Mouse (Mus musculus) stomach, embryonic 16.5 days (tissue): Measurements from ENCODE around the gene Rnf39. TPM values are rescaled to one million over a fixed set of nuclear protein-coding genes. Genes with fewer than 3 reads are reported as not detected.

Experiments
- ATAC-seq: fragments of 200-750 bp; cut with Nextera tagmentation; 2 replicates; pipeline ENCODE4 v1.8.0; 2017; ENCODE audit warnings: moderate number of reproducible peaks, moderate TSS enrichment; ENCODE audit not compliant: insufficient read depth, low FRiP score
- H3K27ac ChIP-seq: fragments of 300-500 bp; sonication (generic); 2 replicates; pipeline ENCODE4 v1.5.1; 2014; ENCODE audit warnings: low read length
- H3K27me3 ChIP-seq: fragments of 300-500 bp; sonication (generic); 2 replicates; pipeline ENCODE4 v1.6.1; 2014; ENCODE audit warnings: low read length, control low read depth, mixed read lengths; ENCODE audit not compliant: control insufficient read depth, insufficient read depth
- H3K36me3 ChIP-seq: fragments of 300-500 bp; sonication (generic); 2 replicates; pipeline ENCODE4 v1.6.1; 2014; ENCODE audit warnings: low read length; ENCODE audit not compliant: control insufficient read depth, insufficient read depth
- H3K4me1 ChIP-seq: fragments of 300-500 bp; sonication (generic); 2 replicates; pipeline ENCODE4 v1.6.1; 2014; ENCODE audit warnings: low read length, control low read depth, mixed read lengths; ENCODE audit not compliant: control insufficient read depth, insufficient read depth
- H3K4me2 ChIP-seq: fragments of 300-500 bp; sonication (generic); 2 replicates; pipeline ENCODE4 v1.6.1; 2014; ENCODE audit warnings: low read depth, low read length, mixed read lengths
- H3K4me3 ChIP-seq: fragments of 300-500 bp; sonication (generic); replicated peaks from 2 replicates; pipeline ENCODE4 v1.5.1; 2014; ENCODE audit warnings: mild to moderate bottlenecking, low read length
- H3K9ac ChIP-seq: fragments of 300-500 bp; sonication (generic); 2 replicates; pipeline ENCODE4 v1.6.1; 2014; ENCODE audit warnings: low read length
- H3K9me3 ChIP-seq: fragments of 300-500 bp; sonication (generic); replicated peaks from 2 replicates; pipeline ENCODE4 v1.6.1; 2016; ENCODE audit warnings: low read length, control low read depth; ENCODE audit not compliant: control insufficient read depth
- WGBS: fragments of 180-500 bp; shearing (Covaris S2); extraction: QIAGEN DNeasy Blood & Tissue Kit; methylation state at CpG from one replicate; pipeline ENCODE4 v1.1.7; 2014; 5-methylcytosine and 5-hydroxymethylcytosine counted together
- polyA plus RNA-seq: library from polyadenylated mRNA; unstranded; fragments of >200 nt; fragmentation: Nextera tagmentation; extraction: Ambion mirVana; gene quantifications from 2 replicates; pipeline ENCODE4 v1.2.1, GENCODE M21; 2015

The Rnf39 gene
- 3.4 and 5.9 TPM in 2 replicates for polyA plus RNA-seq

GRCm38 (mm10) chr17:36942791-36943471 is at the start of gene Rnf39:
Gene Rnf39 (plus strand): TSS chr17:36942918.
- Histone ChIP-seq H3K27ac (no peak within 1 kb of the TSS), H3K4me1 (peaks cover 6% of the 10 kb centered on the region; the same call in 1 of the 2 replicates), H3K4me2 (peak within 1 kb of the TSS; percentile 80), H3K9me3 (no peaks in the 10 kb centered on the region), H3K27me3 (peaks cover 31% of the 10 kb centered on the region), H3K9ac (peak within 1 kb of the TSS; percentile 56), H3K4me3 (peak within 1 kb of the TSS; percentile 47), H3K36me3 (no peaks in the 10 kb centered on the region)
- WGBS: 2% methylated on average over 58 of the region's 59 CpGs
- peak; percentile 9; the same call in 1 of the 2 replicates for ATAC-seq

- no peaks in the 10 kb centered on the region for H3K4me1 ChIP-seq
- no peak overlapping the region for H3K4me2 ChIP-seq
- no peaks in the 10 kb centered on the region for H3K36me3 ChIP-seq
- no peak overlapping the region for H3K27ac ChIP-seq
- no peaks in the 10 kb centered on the region for H3K9me3 ChIP-seq
- H3K27me3 ChIP-seq: no peaks in the 10 kb centered on the region
- H3K9ac ChIP-seq: no peak overlapping the region
- WGBS: 48% methylated on average over 5 of the region's 5 CpGs
- ATAC-seq: no peak
- no peak overlapping the region for H3K4me3 ChIP-seq
These were observed 49.3 kb upstream of the Rnf39 start for GRCm38 (mm10) chr17:36893387-36893786.

GRCm38 (mm10) chr17:36896583-36896982 is 46.1 kb upstream of the Rnf39 start:
- H3K27me3 ChIP-seq: no peaks in the 10 kb centered on the region
- H3K4me3 ChIP-seq: no peak overlapping the region
- 76% methylated on average over 1 of the region's 1 CpGs for WGBS
- no peaks in the 10 kb centered on the region for H3K9me3 ChIP-seq
- no peaks in the 10 kb centered on the region for H3K36me3 ChIP-seq
- H3K4me2 ChIP-seq: no peak overlapping the region
- no peak overlapping the region for H3K9ac ChIP-seq
- no peaks in the 10 kb centered on the region for H3K4me1 ChIP-seq
- H3K27ac ChIP-seq: no peak overlapping the region
- ATAC-seq: no peak

- no peak overlapping the region for H3K9ac ChIP-seq
- H3K27me3 ChIP-seq: no peaks in the 10 kb centered on the region
- no peaks in the 10 kb centered on the region for H3K9me3 ChIP-seq
- no peaks in the 10 kb centered on the region for H3K36me3 ChIP-seq
- H3K27ac ChIP-seq: no peak overlapping the region
- peak; percentile 67; the same call in 1 of the 2 replicates for ATAC-seq
- H3K4me1 ChIP-seq: no peaks in the 10 kb centered on the region
- no peak overlapping the region for H3K4me3 ChIP-seq
- no peak overlapping the region for H3K4me2 ChIP-seq
These were observed 45.7 kb upstream of the Rnf39 start for GRCm38 (mm10) chr17:36897065-36897464.

- no peak for ATAC-seq
- Histone ChIP-seq H3K4me1 (no peaks in the 10 kb centered on the region), H3K9me3 (no peaks in the 10 kb centered on the region), H3K9ac (no peak within 1 kb of the TSS), H3K36me3 (no peaks in the 10 kb centered on the region), H3K4me3 (no peak within 1 kb of the TSS), H3K27ac (peak within 1 kb of the TSS; percentile 50), H3K27me3 (no peaks in the 10 kb centered on the region), H3K4me2 (no peak within 1 kb of the TSS)
- WGBS: 54% methylated on average over 6 of the region's 6 CpGs
These were observed 45.0 kb upstream of the Rnf39 start, which contains the start of gene Trim31 for GRCm38 (mm10) chr17:36897552-36898205. Gene Trim31 (plus strand): TSS chr17:36898118.

GRCm38 (mm10) chr17:36899376-36899775 is 43.3 kb upstream of the Rnf39 start:
- no peaks in the 10 kb centered on the region for H3K4me1 ChIP-seq
- H3K36me3 ChIP-seq: no peaks in the 10 kb centered on the region
- no peak overlapping the region for H3K4me2 ChIP-seq
- H3K27me3 ChIP-seq: no peaks in the 10 kb centered on the region
- no peak overlapping the region for H3K4me3 ChIP-seq
- H3K27ac ChIP-seq: no peak overlapping the region
- H3K9me3 ChIP-seq: no peaks in the 10 kb centered on the region
- ATAC-seq: no peak
- 83% methylated on average over 4 of the region's 4 CpGs for WGBS
- no peak overlapping the region for H3K9ac ChIP-seq

GRCm38 (mm10) chr17:36900001-36900400 is 42.7 kb upstream of the Rnf39 start:
- H3K4me2 ChIP-seq: no peak overlapping the region
- no peaks in the 10 kb centered on the region for H3K36me3 ChIP-seq
- H3K9ac ChIP-seq: no peak overlapping the region
- no peak for ATAC-seq
- H3K9me3 ChIP-seq: no peaks in the 10 kb centered on the region
- 75% methylated on average over 5 of the region's 5 CpGs for WGBS
- H3K27me3 ChIP-seq: no peaks in the 10 kb centered on the region
- H3K4me1 ChIP-seq: no peaks in the 10 kb centered on the region
- H3K27ac ChIP-seq: no peak overlapping the region
- H3K4me3 ChIP-seq: no peak overlapping the region

- no peak overlapping the region for H3K4me2 ChIP-seq
- WGBS: 35% methylated on average over 1 of the region's 1 CpGs
- no peaks in the 10 kb centered on the region for H3K4me1 ChIP-seq
- H3K4me3 ChIP-seq: no peak overlapping the region
- H3K27me3 ChIP-seq: no peaks in the 10 kb centered on the region
- H3K9me3 ChIP-seq: no peaks in the 10 kb centered on the region
- H3K36me3 ChIP-seq: no peaks in the 10 kb centered on the region
- H3K9ac ChIP-seq: no peak overlapping the region
- H3K27ac ChIP-seq: no peak overlapping the region
- ATAC-seq: no peak
These were observed 42.0 kb upstream of the Rnf39 start for GRCm38 (mm10) chr17:36900691-36901090.

- 63% methylated on average over 3 of the region's 3 CpGs for WGBS
- Histone ChIP-seq H3K4me2 (no peak overlapping the region), H3K27ac (no peak overlapping the region), H3K27me3 (no peaks in the 10 kb centered on the region), H3K9me3 (no peaks in the 10 kb centered on the region), H3K4me3 (no peak overlapping the region), H3K36me3 (no peaks in the 10 kb centered on the region), H3K4me1 (no peaks in the 10 kb centered on the region), H3K9ac (no peak overlapping the region)
- ATAC-seq: no peak
These were observed 39.1 kb upstream of the Rnf39 start for GRCm38 (mm10) chr17:36903651-36904050.
